Comparison of ENCODE assay signal across 9 mouse cellular contexts in genomic region chr15:103284066-103284465, GRCm38 (mm10). TPM values are rescaled to one million over a fixed set of nuclear protein-coding genes. Genes with fewer than 3 reads are reported as not detected.
DNase-seq lines count a peak whose midpoint lies in the region; ATAC-seq and TF ChIP-seq lines count a peak whose summit lies in the region.
"Had no signal": no experiment of that assay in that cellular context is flagged by ENCODE, and none has a peak within 500 bp of the region (broad histone marks: within the 10 kb centered on the region; RNA-seq: fewer than 3 reads in every experiment).

No protein-coding gene starts in this region.

- peak; percentile 76 for DNase-seq in hindbrain, embryonic 11.5 days (ENCODE audit: low spot score)
- peak; percentile 70 for DNase-seq in 416B (ENCODE audit: low read depth)
- DNase-seq in G1E (ENCODE audit: low spot score), result no peak
- peak; percentile 73 for DNase-seq in embryo, embryonic 11 days
- no peak for DNase-seq in left cerebral cortex, adult 8-10 months (ENCODE audit: low spot score in 2 of 2)
- no peak for DNase-seq in left cerebral cortex, postnatal 10 days (ENCODE audit: extremely low spot score in 1 of 2, low spot score in 2 of 2)

- no peaks in the 10 kb centered on the region for H3K4me1 ChIP-seq in hindbrain, embryonic 11.5 days (replicated peaks; ENCODE audit: control insufficient read depth, insufficient read depth, low read length)
- peaks cover 4% of the 10 kb centered on the region for H3K4me1 ChIP-seq in hindbrain, embryonic 16.5 days (ENCODE audit: control insufficient read depth, insufficient read depth, low read depth, low read length)
- H3K4me1 ChIP-seq in G1E (ENCODE audit: insufficient read depth, low read depth, low read length), result peaks cover 49% of the 10 kb centered on the region

- TF ChIP-seq CTCF in G1E (IDR thresholded peaks at IDR 0.05; ENCODE audit: low read depth, low read length), result peak; percentile 36; the same call in 1 of the 2 replicates

- no peaks in the 10 kb centered on the region for H3K27me3 ChIP-seq in hindbrain, embryonic 11.5 days (ENCODE audit: control insufficient read depth, insufficient read depth, low read length)
- H3K27me3 ChIP-seq in hindbrain, embryonic 16.5 days (replicated peaks; ENCODE audit: control insufficient read depth, insufficient read depth, low read length), result no peaks in the 10 kb centered on the region
- no peaks in the 10 kb centered on the region for H3K27me3 ChIP-seq in G1E (ENCODE audit: insufficient read depth, low read length)

- H3K9ac ChIP-seq in hindbrain, embryonic 11.5 days (ENCODE audit: low read depth, low read length), result no peak overlapping the region
- H3K9ac ChIP-seq in hindbrain, embryonic 16.5 days (ENCODE audit: low read depth, low read length), result no peak overlapping the region

- H3K4me2 ChIP-seq in hindbrain, embryonic 11.5 days (replicated peaks; ENCODE audit: low read depth, low read length), result no peak overlapping the region
- no peak overlapping the region for H3K4me2 ChIP-seq in hindbrain, embryonic 16.5 days (ENCODE audit: low read length)

- WGBS in hindbrain, embryonic 11.5 days, result 62% methylated on average over 3 of the region's 3 CpGs
- 53% methylated on average over 3 of the region's 3 CpGs for WGBS in hindbrain, embryonic 16.5 days

- no peak for ATAC-seq in hindbrain, embryonic 11.5 days (ENCODE audit: low FRiP score)
- no peak for ATAC-seq in hindbrain, embryonic 16.5 days
- ATAC-seq in G1E (ENCODE audit: extremely low read depth, insufficient number of reproducible peaks, low FRiP score, poor library complexity, severe bottlenecking), result no peak
- ATAC-seq in megakaryocyte progenitor cell, adult 5-6 weeks (replicated peaks; ENCODE audit: poor library complexity), result peak; percentile 73

- no peaks in the 10 kb centered on the region for H3K9me3 ChIP-seq in hindbrain, embryonic 11.5 days (ENCODE audit: control insufficient read depth, low read length)
- no peaks in the 10 kb centered on the region for H3K9me3 ChIP-seq in hindbrain, embryonic 16.5 days (ENCODE audit: control insufficient read depth, low read length)
- no peaks in the 10 kb centered on the region for H3K9me3 ChIP-seq in G1E (replicated peaks)

- H3K4me3 ChIP-seq in hindbrain, embryonic 11.5 days (ENCODE audit: low read depth, low read length), result no peak overlapping the region
- H3K4me3 ChIP-seq in hindbrain, embryonic 16.5 days (ENCODE audit: low read length), result no peak overlapping the region
- no peak overlapping the region for H3K4me3 ChIP-seq in G1E (ENCODE audit: low read depth, low read length)
- H3K4me3 ChIP-seq: erythroblast, embryonic 14.5 days had no signal

- no peaks in the 10 kb centered on the region for H3K36me3 ChIP-seq in hindbrain, embryonic 11.5 days (ENCODE audit: control insufficient read depth, insufficient read depth, low read length)
- no peaks in the 10 kb centered on the region for H3K36me3 ChIP-seq in hindbrain, embryonic 16.5 days (ENCODE audit: control insufficient read depth, insufficient read depth, low read length)
- H3K36me3 ChIP-seq in G1E (replicated peaks), result peaks cover 76% of the 10 kb centered on the region

- intact Hi-C loops in left cerebral cortex, postnatal 10 days (cut with DNase I), result loop anchor here (2.0 kb wide), 1 partner anchor 23 kb away; no protein-coding TSS in a partner anchor

- no peak overlapping the region for H3K27ac ChIP-seq in hindbrain, embryonic 11.5 days (ENCODE audit: low read depth, low read length)
- H3K27ac ChIP-seq in hindbrain, embryonic 16.5 days (ENCODE audit: low read depth, low read length), result no peak overlapping the region

RNA-seq across cellular contexts. Expression of gene Copz1, which starts 11.6 kb away (rescaled TPM):
- 310 and 313 TPM in 2 replicates for polyA plus RNA-seq in hindbrain, embryonic 11.5 days (2014; fragmentation: Nextera tagmentation; extraction: Ambion mirVana)
- 207 and 209 TPM in 2 replicates for polyA plus RNA-seq in hindbrain, embryonic 16.5 days (2015; fragmentation: Nextera tagmentation; extraction: Ambion mirVana)
- total RNA-seq in G1E (2014; fragmentation: Nextera tagmentation) (494 and 507 TPM in 2 replicates), G1E (2017) (182 and 184 TPM in 2 replicates)
- 72.4 and 97.2 TPM in 2 replicates for polyA plus RNA-seq in G1E (2012)
- 245 and 256 TPM in 2 replicates for total RNA-seq in megakaryocyte progenitor cell, adult 5-6 weeks (2015)
- total RNA-seq in megakaryocyte progenitor cell, adult 5-6 weeks (2017), result 75.9 and 91.4 TPM in 2 replicates
- 10 to 100 TPM; 90.9 to 93.2 (median 91.9) TPM for total RNA-seq in left cerebral cortex, adult 8-10 months (2022)
- 100 to 1,000 TPM; 111 TPM for total RNA-seq in left cerebral cortex, postnatal 10 days (2021)

RNA-seq across cellular contexts. Expression of gene Nfe2, which starts 25.9 kb away (rescaled TPM):
- 4.7 and 5.0 TPM in 2 replicates for polyA plus RNA-seq in hindbrain, embryonic 11.5 days (2014; fragmentation: Nextera tagmentation; extraction: Ambion mirVana)
- polyA plus RNA-seq in hindbrain, embryonic 16.5 days (2015; fragmentation: Nextera tagmentation; extraction: Ambion mirVana), result 0.65 and 0.69 TPM in 2 replicates
- 254 and 313 TPM in 2 replicates for total RNA-seq in G1E (2014; fragmentation: Nextera tagmentation)
- 177 TPM in 2 replicates for total RNA-seq in G1E (2017)
- 151 and 155 TPM in 2 replicates for polyA plus RNA-seq in G1E (2012)
- total RNA-seq in megakaryocyte progenitor cell, adult 5-6 weeks (2015), result 115 and 140 TPM in 2 replicates
- total RNA-seq in megakaryocyte progenitor cell, adult 5-6 weeks (2017), result 126 and 148 TPM in 2 replicates
- not detected for total RNA-seq in left cerebral cortex, adult 8-10 months (2022)
- total RNA-seq in left cerebral cortex, postnatal 10 days (2021), result not detected

RNA-seq across cellular contexts. Expression of gene Gpr84, which starts 26.3 kb away (rescaled TPM):
- polyA plus RNA-seq in hindbrain, embryonic 11.5 days (2014; fragmentation: Nextera tagmentation; extraction: Ambion mirVana), result 0.11 and 0.34 TPM in 2 replicates
- polyA plus RNA-seq in hindbrain, embryonic 16.5 days (2015; fragmentation: Nextera tagmentation; extraction: Ambion mirVana), result 0.34 and 0.42 TPM in 2 replicates
- total RNA-seq in G1E (2014; fragmentation: Nextera tagmentation), result not detected in 2 replicates
- total RNA-seq in G1E (2017), result not detected in 2 replicates
- not detected in 2 replicates for polyA plus RNA-seq in G1E (2012)
- total RNA-seq in megakaryocyte progenitor cell, adult 5-6 weeks (2015), result 1.8 and 3.4 TPM in 2 replicates
- 1.8 and 2.3 TPM in 2 replicates for total RNA-seq in megakaryocyte progenitor cell, adult 5-6 weeks (2017)
- total RNA-seq in left cerebral cortex, adult 8-10 months (2022), result 1 to 10 TPM in 2 of 4 experiments, under 1 TPM in 2; 0.76 to 6.8 (median 2.8) TPM
- under 1 TPM; 0.67 to 0.97 TPM for total RNA-seq in left cerebral cortex, postnatal 10 days (2021)
- polyA plus RNA-seq: erythroblast, embryonic 14.5 days had no signal

RNA-seq across cellular contexts. Expression of gene Hnrnpa1, which starts 43.8 kb away (rescaled TPM):
- 1,309 and 1,311 TPM in 2 replicates for polyA plus RNA-seq in hindbrain, embryonic 11.5 days (2014; fragmentation: Nextera tagmentation; extraction: Ambion mirVana)
- polyA plus RNA-seq in hindbrain, embryonic 16.5 days (2015; fragmentation: Nextera tagmentation; extraction: Ambion mirVana), result 483 and 550 TPM in 2 replicates
- total RNA-seq in G1E (2014; fragmentation: Nextera tagmentation) (379 and 391 TPM in 2 replicates), G1E (2017) (797 and 984 TPM in 2 replicates)
- polyA plus RNA-seq in G1E (2012), result 143 and 212 TPM in 2 replicates
- total RNA-seq in megakaryocyte progenitor cell, adult 5-6 weeks (2015), result 700 and 701 TPM in 2 replicates
- total RNA-seq in megakaryocyte progenitor cell, adult 5-6 weeks (2017), result 1,324 and 1,596 TPM in 2 replicates
- total RNA-seq in left cerebral cortex, adult 8-10 months (2022), result 100 to 1,000 TPM; 254 to 309 (median 279) TPM
- 100 to 1,000 TPM; 350 to 359 TPM for total RNA-seq in left cerebral cortex, postnatal 10 days (2021)

RNA-seq across cellular contexts. Expression of gene Cbx5, which starts 44.5 kb away (rescaled TPM):
- polyA plus RNA-seq in hindbrain, embryonic 11.5 days (2014; fragmentation: Nextera tagmentation; extraction: Ambion mirVana), result 185 and 204 TPM in 2 replicates
- 120 and 124 TPM in 2 replicates for polyA plus RNA-seq in hindbrain, embryonic 16.5 days (2015; fragmentation: Nextera tagmentation; extraction: Ambion mirVana)
- total RNA-seq in G1E (2014; fragmentation: Nextera tagmentation) (261 and 300 TPM in 2 replicates), G1E (2017) (215 and 278 TPM in 2 replicates)
- polyA plus RNA-seq in G1E (2012), result 7.0 and 9.5 TPM in 2 replicates
- total RNA-seq in megakaryocyte progenitor cell, adult 5-6 weeks (2015), result 112 and 119 TPM in 2 replicates
- total RNA-seq in megakaryocyte progenitor cell, adult 5-6 weeks (2017), result 194 and 261 TPM in 2 replicates
- 100 to 1,000 TPM; 174 to 198 (median 181) TPM for total RNA-seq in left cerebral cortex, adult 8-10 months (2022)
- 100 to 1,000 TPM; 174 to 181 TPM for total RNA-seq in left cerebral cortex, postnatal 10 days (2021)

Comparison
In these comparisons a context has a peak if more than half of its experiments do, and no peak if none do; other contexts are left out.
1. DNase-seq: peak in hindbrain, embryonic 11.5 days (single experiment), 416B (single experiment) and embryo, embryonic 11 days (single experiment); none in G1E (single experiment), left cerebral cortex, adult 8-10 months (0 of 2) and left cerebral cortex, postnatal 10 days (0 of 2).
2. RNA of gene Nfe2, which starts 25.9 kb away (total RNA-seq): 177 to 313 TPM in G1E and 115 to 148 TPM in megakaryocyte progenitor cell, adult 5-6 weeks; not detected in left cerebral cortex, postnatal 10 days and not detected in left cerebral cortex, adult 8-10 months; every median in the first group is over 10 times any median in the second.